Mouse (Mus musculus) lung, postnatal 14 days (tissue): Measurements from ENCODE around the gene Ldlrad2.

Source experiments
- DNase-seq: peaks from one replicate; pipeline ENCODE4 v3.0.0; 2021

The Ldlrad2 gene

GRCm38 (mm10) chr4:137546003-137546525, 28.3 kb downstream of the Ldlrad2 start:
- peak; percentile 52 for DNase-seq

GRCm38 (mm10) chr4:137545568-137545967, 28.8 kb downstream of the Ldlrad2 start:
- DNase-seq, result no peak

GRCm38 (mm10) chr4:137542968-137543367, 31.4 kb downstream of the Ldlrad2 start:
- DNase-seq, result no peak

- DNase-seq, result no peak
Measured at GRCm38 (mm10) chr4:137540356-137540755, 34.0 kb downstream of the Ldlrad2 start.

GRCm38 (mm10) chr4:137527872-137528271, 46.5 kb downstream of the Ldlrad2 start:
- no peak for DNase-seq

GRCm38 (mm10) chr4:137527368-137527767, 47.0 kb downstream of the Ldlrad2 start:
- peak; percentile 11 for DNase-seq

- DNase-seq, result no peak
Measured at GRCm38 (mm10) chr4:137525426-137525825, 48.9 kb downstream of the Ldlrad2 start.
